Mouse (Mus musculus) E14TG2a.4 (cell line): ENCODE data around the gene Myof.
A peak's percentile ranks its signal among the peaks of the same experiment; 100 is the strongest.

Experiments
- H3K27me3 ChIP-seq: 2 replicates; pipeline ENCODE4 v1.6.1; 2014; ENCODE audit warnings: low read length, control low read depth; ENCODE audit not compliant: insufficient read depth
- H3K36me3 ChIP-seq: 2 replicates; pipeline ENCODE4 v1.6.1; 2014; ENCODE audit warnings: low read length, control low read depth; ENCODE audit not compliant: insufficient read depth
- H3K4me1 ChIP-seq: replicated peaks from 2 replicates; pipeline ENCODE4 v1.6.1; 2014; ENCODE audit warnings: low read depth, low read length, control low read depth
- H3K4me3 ChIP-seq: replicated peaks from 2 replicates; pipeline ENCODE4 v1.5.1; 2014; ENCODE audit warnings: mild to moderate bottlenecking, low read length
- H3K9me3 ChIP-seq: 2 replicates; pipeline ENCODE4 v1.6.1; 2014; ENCODE audit warnings: low read length, control low read depth
- CTCF ChIP-seq: conservative IDR thresholded peaks from 2 replicates; pipeline ENCODE4 v1.5.1; 2014; ENCODE audit warnings: low read length
- NANOG ChIP-seq: IDR thresholded peaks from 2 replicates; pipeline ENCODE4 v1.6.1; 2014; ENCODE audit warnings: borderline replicate concordance, low read length, mixed read lengths
- POU5F1 ChIP-seq: IDR thresholded peaks from 2 replicates; pipeline ENCODE4 v1.6.1; 2014; ENCODE audit warnings: low read length, borderline replicate concordance

The Myof gene

DNA sequence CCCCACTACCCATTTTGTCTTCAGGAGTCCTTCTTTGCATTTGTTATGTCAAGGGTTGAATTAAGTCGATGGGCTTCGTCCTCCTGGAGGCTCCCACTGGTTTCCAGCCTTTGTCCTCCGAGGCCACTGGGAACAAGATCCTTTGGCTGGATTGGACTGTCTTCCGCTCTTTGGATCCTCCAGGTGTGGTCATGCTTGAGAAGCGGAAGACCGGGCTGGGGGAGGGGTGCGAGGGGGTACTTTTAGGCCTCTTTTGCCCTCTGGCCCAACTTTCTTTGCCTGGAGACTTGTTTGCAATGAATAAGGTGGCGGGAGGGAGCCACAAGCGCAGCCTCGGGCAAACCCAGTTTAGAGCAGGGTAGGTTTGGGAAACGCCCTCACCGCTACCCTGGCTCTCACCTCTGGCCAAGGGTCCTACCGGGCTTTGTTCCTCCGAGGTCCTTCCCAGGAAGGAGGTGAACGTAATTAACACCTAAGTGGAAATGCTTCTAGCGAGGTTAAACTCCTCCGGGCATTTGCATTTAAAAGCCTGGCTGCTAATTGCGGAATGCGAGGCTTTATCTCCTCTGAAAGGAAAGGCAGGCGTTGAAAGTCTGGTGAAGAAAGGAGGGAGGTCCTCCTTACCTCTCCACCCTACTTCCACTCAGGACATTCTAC, 165.7 kb downstream of the Myof start:
- peaks cover 38% of the 10 kb centered on the region for H3K9me3 ChIP-seq
- H3K27me3 ChIP-seq, result peaks cover 73% of the 10 kb centered on the region
- no peaks in the 10 kb centered on the region for H3K36me3 ChIP-seq
- TF ChIP-seq POU5F1 (peak; percentile 84; the same call in 1 of the 2 replicates), NANOG (peak; percentile 81), CTCF (no peak)
- peak overlapping the region; percentile 58 for H3K4me3 ChIP-seq
- peaks cover 59% of the 10 kb centered on the region for H3K4me1 ChIP-seq

DNA sequence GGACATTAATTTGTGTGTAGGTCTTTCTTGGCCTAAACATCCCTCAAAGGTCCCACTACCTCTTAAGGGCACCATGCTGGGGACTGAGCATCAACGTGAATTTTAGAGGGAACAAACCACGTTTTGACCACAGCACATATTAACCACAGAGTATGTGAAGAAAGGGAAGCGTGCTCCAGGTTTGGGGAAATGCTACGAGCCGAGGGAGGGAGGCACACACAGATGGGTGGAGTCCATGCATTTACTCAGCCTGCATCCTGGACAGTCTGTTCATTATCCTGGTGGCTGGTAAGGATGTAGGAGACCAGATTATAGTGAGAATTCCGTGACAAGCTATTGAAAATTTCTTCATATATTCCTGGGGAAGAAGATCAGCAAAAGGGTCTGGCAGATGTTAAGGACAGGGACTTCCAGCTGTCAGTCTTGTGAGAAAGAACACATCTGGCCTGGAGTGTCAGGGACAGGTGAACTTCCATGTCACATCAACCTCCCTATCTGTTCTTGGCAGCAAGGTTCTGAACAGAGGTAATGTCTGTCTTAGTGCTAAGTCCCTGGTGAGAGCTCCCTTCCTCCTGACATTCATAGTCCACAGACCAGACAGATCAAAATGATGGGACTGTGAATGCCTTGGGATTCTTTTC, 166.7 kb downstream of the Myof start:
- no peak for TF ChIP-seq POU5F1
- no peak for TF ChIP-seq CTCF
- no peak for TF ChIP-seq NANOG
- H3K4me1 ChIP-seq, result peaks cover 52% of the 10 kb centered on the region
- no peak overlapping the region for H3K4me3 ChIP-seq
- H3K27me3 ChIP-seq, result peaks cover 73% of the 10 kb centered on the region
- H3K9me3 ChIP-seq, result peaks cover 35% of the 10 kb centered on the region
- H3K36me3 ChIP-seq, result no peaks in the 10 kb centered on the region

DNA sequence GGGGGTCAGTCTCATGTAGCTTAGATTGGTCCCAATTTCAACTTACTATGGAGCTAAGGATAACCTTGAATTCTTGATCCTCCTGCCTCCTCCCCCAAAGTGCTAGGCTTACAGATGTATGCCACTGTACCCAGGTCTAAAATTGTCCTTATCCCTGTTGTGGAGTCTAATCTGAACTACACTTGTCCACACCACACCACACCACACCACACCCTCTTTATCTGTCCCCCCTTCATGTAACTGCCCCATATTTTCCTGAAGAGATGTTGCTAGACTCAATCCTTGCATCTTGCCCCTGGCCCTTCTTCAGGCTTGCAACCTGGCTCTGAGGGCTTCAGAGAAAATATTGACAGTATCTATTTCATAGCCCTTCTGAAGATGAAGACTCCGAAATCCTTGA, 169.9 kb downstream of the Myof start:
- TF ChIP-seq POU5F1 (no peak), CTCF (no peak), NANOG (no peak)
- H3K4me1 ChIP-seq, result peaks cover 25% of the 10 kb centered on the region
- peaks cover 63% of the 10 kb centered on the region for H3K27me3 ChIP-seq

DNA sequence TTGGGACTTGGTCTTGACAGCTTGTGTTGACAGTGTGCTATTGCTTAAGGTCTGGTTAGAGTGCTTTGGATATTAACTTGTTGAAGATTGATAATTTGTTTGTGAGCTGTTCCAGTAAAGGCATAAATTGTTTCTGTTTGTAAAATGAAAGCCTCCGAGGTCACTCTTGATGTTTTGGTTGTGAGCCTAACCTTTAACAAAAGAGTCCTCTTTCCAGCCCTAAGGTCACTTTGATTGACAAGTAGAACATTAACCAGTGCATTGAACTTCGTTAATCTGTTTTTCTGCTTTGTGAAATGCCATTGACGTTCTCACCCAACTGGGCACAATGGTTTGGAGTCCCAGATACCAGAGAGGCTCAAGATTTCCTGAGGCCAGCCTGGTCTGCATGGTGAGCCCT, 175.8 kb downstream of the Myof start:
- H3K27me3 ChIP-seq, result peaks cover 24% of the 10 kb centered on the region
- H3K4me1 ChIP-seq, result peaks cover 9% of the 10 kb centered on the region
- H3K9me3 ChIP-seq, result no peaks in the 10 kb centered on the region; the same call in 1 of the 2 replicates
- no peak for TF ChIP-seq POU5F1
- no peak for TF ChIP-seq CTCF
- no peak for TF ChIP-seq NANOG
- no peaks in the 10 kb centered on the region for H3K36me3 ChIP-seq
- H3K4me3 ChIP-seq, result no peak overlapping the region

More for the DNA sequence above, 169.9 kb downstream of the Myof start:
- Histone ChIP-seq H3K4me3 (no peak overlapping the region), H3K36me3 (no peaks in the 10 kb centered on the region), H3K9me3 (peaks cover 29% of the 10 kb centered on the region)

DNA sequence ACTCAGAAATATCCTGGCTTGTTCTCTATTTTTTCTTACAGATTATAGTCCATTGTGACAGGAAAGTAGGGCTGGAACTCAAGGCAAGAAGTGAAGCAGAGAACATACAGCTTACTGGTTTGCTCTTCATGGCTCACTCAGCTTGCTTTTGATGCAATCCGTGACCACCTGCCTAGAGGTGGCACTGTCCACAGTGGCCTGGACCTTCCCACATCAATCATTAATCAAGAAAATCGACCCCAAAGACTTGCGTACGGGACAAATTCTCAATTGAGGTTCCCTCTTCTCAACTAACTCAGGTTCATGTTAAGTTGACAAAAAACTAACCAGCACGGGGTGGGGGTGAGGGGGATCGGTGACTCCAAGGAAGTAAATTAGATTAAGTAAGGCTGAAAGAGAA, 176.4 kb downstream of the Myof start:
- no peaks in the 10 kb centered on the region; the same call in 1 of the 2 replicates for H3K9me3 ChIP-seq
- no peak overlapping the region for H3K4me3 ChIP-seq
- peaks cover 8% of the 10 kb centered on the region for H3K4me1 ChIP-seq
- H3K27me3 ChIP-seq, result peaks cover 18% of the 10 kb centered on the region
- TF ChIP-seq POU5F1 (no peak), NANOG (no peak), CTCF (no peak)
- H3K36me3 ChIP-seq, result no peaks in the 10 kb centered on the region

DNA sequence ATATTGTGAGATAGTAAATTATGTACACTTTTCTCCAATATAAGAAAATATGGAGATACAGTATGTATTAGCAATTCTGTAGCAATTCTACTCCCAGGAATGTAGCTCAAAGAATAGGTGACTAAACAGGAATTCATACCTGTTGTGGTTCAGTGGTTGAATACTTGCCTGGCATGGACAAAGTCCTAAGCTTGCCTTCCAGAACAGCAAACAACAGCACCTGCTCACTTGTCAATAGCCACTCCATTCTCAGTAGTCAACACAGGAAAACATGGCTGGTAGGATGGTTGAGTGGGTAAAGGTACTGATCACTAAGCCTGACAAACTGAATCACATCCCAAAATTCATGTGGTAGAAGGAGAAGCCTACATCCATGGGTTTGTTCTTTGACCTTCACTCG, 182.2 kb downstream of the Myof start:
- H3K36me3 ChIP-seq, result no peaks in the 10 kb centered on the region
- TF ChIP-seq CTCF (no peak), POU5F1 (no peak), NANOG (no peak)
- no peaks in the 10 kb centered on the region for H3K9me3 ChIP-seq
- H3K27me3 ChIP-seq, result no peaks in the 10 kb centered on the region
- peaks cover 19% of the 10 kb centered on the region for H3K4me1 ChIP-seq
- H3K4me3 ChIP-seq, result no peak overlapping the region

DNA sequence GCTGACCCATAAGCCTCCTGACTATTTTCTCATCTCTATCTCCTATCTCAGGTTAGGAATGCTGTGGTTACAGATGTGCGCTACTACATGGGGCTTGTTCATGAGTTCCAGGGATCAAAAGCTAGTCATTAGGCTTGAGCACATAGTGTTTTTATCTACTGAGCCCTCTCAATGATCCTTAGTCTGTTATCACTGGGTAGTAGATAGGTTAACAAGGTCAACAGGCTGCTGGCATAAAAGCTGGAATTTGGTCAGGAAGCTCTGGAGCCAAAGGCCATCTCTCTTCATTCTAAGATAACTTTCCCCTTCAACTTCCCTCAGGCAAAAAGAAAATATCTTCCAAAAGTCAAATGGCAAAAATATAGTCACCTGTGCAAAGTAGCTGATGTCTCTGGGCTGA, 183.1 kb downstream of the Myof start:
- Histone ChIP-seq H3K36me3 (no peaks in the 10 kb centered on the region), H3K4me3 (no peak overlapping the region), H3K4me1 (peaks cover 18% of the 10 kb centered on the region), H3K9me3 (peaks cover 7% of the 10 kb centered on the region; the same call in 1 of the 2 replicates), H3K27me3 (no peaks in the 10 kb centered on the region)
- TF ChIP-seq POU5F1 (no peak), CTCF (no peak), NANOG (no peak)

DNA sequence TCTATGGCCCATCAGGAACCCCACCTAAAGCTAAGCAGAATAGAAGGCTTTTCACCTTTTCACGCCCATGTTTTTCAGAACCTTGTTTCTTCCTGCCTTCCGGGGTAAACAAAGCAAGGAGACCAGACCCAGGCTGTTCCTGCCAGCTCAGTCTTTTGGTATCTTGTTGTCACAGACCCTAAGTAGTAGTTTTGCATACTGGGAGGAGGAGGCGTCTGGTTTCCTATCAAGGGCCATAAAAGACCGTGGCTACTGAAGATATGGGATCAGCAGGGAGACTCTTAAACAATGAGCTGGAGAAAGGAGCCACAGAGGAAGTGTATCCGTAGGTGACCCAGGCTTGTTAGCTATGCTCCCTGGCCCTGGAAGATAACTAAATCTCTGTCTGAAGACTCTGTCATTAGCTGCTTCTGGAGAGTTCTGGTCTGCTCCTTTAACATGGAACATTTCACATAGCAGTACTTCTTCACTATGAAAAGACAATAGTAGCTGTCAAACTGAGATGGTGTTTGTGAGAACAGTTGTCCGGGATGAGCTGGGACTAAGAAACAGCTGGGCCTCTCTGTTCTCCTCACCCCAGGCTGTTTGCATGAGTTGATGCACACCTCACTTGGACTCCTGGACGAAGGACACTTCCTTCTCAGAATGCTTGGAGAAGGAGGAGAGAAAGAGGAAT, 184.8 kb downstream of the Myof start:
- no peak overlapping the region for H3K4me3 ChIP-seq
- TF ChIP-seq NANOG, result no peak
- no peak for TF ChIP-seq POU5F1
- H3K4me1 ChIP-seq, result peaks cover 18% of the 10 kb centered on the region
- no peaks in the 10 kb centered on the region for H3K36me3 ChIP-seq
- peaks cover 10% of the 10 kb centered on the region; the same call in 1 of the 2 replicates for H3K9me3 ChIP-seq
- peaks cover 5% of the 10 kb centered on the region for H3K27me3 ChIP-seq

DNA sequence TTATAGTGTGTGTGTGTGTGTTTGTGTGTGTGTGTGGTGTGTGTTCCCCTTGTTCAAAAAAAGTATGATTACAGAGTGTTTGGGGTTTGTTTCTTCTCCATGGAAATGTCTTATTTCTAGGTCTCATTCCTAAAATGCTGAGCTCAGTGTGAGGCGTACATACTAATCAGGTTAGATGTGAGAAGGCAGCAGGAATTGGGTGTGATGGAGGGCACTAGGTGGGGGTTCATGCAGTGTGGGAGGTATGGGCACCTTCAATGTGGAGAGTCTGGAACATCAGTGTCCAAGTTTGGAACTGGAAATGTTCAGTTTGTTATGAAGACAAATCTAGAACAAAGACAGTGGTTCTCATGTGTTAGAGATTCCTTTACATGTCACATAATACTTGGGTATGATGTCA, 191.3 kb downstream of the Myof start:
- TF ChIP-seq CTCF (no peak), POU5F1 (no peak), NANOG (no peak)
- no peak overlapping the region for H3K4me3 ChIP-seq

More for the DNA sequence above, 191.3 kb downstream of the Myof start:
- Histone ChIP-seq H3K4me1 (0 out of 2 replicates have a peak, but pooled peaks cover 3% of the 10 kb centered on the region), H3K27me3 (peaks cover 5% of the 10 kb centered on the region), H3K9me3 (peaks cover 10% of the 10 kb centered on the region; the same call in 1 of the 2 replicates), H3K36me3 (no peaks in the 10 kb centered on the region)
